8 mouse cellular contexts compared by ENCODE assay signal in the genomic region with DNA sequence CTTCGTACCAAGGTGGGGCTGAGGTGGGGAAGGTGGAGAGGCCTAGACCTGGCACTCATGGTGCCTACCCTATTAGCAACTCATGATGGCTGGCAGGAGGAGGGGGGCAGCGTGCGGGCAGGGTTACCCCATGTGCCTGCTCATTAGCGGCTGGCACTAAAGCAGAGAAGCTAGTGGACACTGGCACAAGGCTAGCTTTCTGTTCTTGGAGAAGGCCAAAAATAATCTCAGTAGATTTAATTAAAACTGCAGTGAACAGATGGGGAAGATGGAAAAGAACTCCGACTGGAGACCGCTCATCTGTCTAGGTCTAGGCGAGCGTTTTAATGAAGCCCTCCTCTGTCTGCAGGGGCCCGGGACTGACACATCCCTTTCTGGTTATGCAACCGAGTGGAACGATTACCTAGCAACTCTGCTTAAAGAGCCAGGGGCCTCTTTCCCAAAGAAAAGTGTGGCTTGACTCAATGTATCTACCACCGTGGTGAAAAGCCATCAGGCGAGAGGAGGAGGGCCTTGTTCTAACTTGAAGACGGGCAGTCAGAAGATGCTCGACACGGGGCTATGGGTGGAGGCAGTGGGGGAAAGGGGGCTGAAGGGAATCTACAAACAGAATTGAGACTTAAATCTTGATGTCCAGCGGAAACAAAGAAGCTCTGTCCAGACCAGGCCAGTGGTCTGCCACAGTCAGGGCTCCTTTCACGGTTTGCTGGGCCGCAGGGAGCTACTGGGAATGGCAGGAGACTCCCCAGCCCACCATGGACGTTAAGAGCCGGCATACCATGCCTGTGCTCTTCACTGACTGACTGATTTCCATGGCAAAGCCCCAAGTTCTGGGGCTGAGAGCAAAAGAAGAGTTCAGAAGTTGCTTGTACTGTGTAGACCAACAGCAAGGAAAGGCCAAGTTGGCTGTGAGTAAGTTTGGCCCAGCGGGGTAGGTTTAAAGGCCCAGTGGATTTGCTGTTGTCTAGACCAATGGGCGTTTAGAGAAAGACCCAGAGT.
DNase-seq lines count a peak whose midpoint lies in the region; ATAC-seq lines count a peak whose summit lies in the region.

No protein-coding gene starts in this region.

- H3K4me1 ChIP-seq in brown adipose tissue, adult 24 weeks (ENCODE audit: control insufficient read depth, insufficient read depth, insufficient read length, low read length): peaks cover 17% of the 10 kb centered on the region
- H3K4me1 ChIP-seq in embryonic facial prominence, embryonic 11.5 days (ENCODE audit: control insufficient read depth, insufficient read depth, low read length): peaks cover 4% of the 10 kb centered on the region
- H3K4me1 ChIP-seq in heart, embryonic 16.5 days (ENCODE audit: control insufficient read depth, insufficient read depth, low read length): peaks cover 21% of the 10 kb centered on the region
- H3K4me1 ChIP-seq in midbrain, embryonic 11.5 days (ENCODE audit: control insufficient read depth, insufficient read depth, low read length): peaks cover 62% of the 10 kb centered on the region

- H3K4me2 ChIP-seq in embryonic facial prominence, embryonic 11.5 days (ENCODE audit: low read depth, low read length): no peak overlapping the region
- no peak overlapping the region for H3K4me2 ChIP-seq in heart, embryonic 16.5 days (ENCODE audit: low read depth, low read length)
- H3K4me2 ChIP-seq in midbrain, embryonic 11.5 days: peak overlapping the region; percentile 8; the same call in 1 of the 2 replicates

- H3K9ac ChIP-seq in embryonic facial prominence, embryonic 11.5 days (replicated peaks; ENCODE audit: low read length): no peak overlapping the region
- no peak overlapping the region for H3K9ac ChIP-seq in heart, embryonic 16.5 days (ENCODE audit: low read length)
- no peak overlapping the region for H3K9ac ChIP-seq in midbrain, embryonic 11.5 days (ENCODE audit: low read length)

- H3K4me3 ChIP-seq in brown adipose tissue, adult 24 weeks (ENCODE audit: insufficient read depth, low read depth, low read length): no peak overlapping the region
- no peak overlapping the region for H3K4me3 ChIP-seq in embryonic facial prominence, embryonic 11.5 days (ENCODE audit: low read depth, low read length)
- H3K4me3 ChIP-seq in heart, embryonic 16.5 days (ENCODE audit: low read length): no peak overlapping the region
- H3K4me3 ChIP-seq in midbrain, embryonic 11.5 days (ENCODE audit: low read depth, low read length): no peak overlapping the region

- peak overlapping the region; percentile 72 for H3K27ac ChIP-seq in brown adipose tissue, adult 24 weeks (replicated peaks; ENCODE audit: low read depth, low read length)
- H3K27ac ChIP-seq in embryonic facial prominence, embryonic 11.5 days (replicated peaks; ENCODE audit: low read depth, low read length): 0 out of 2 replicates have a peak overlapping the region, but pooled peaks have one; percentile 13
- peak overlapping the region; percentile 25; the same call in 1 of the 2 replicates for H3K27ac ChIP-seq in heart, embryonic 16.5 days (ENCODE audit: low read length)
- H3K27ac ChIP-seq in midbrain, embryonic 11.5 days (ENCODE audit: low read depth, low read length): no peak overlapping the region; the same call in 1 of the 2 replicates

- 34% methylated on average over 23 of the region's 23 CpGs for WGBS in embryonic facial prominence, embryonic 11.5 days
- 68% methylated on average over 23 of the region's 23 CpGs for WGBS in heart, embryonic 16.5 days
- WGBS in midbrain, embryonic 11.5 days: 24% methylated on average over 23 of the region's 23 CpGs

- H3K27me3 ChIP-seq in embryonic facial prominence, embryonic 11.5 days (ENCODE audit: control insufficient read depth, insufficient read depth, low read length): no peaks in the 10 kb centered on the region
- no peaks in the 10 kb centered on the region for H3K27me3 ChIP-seq in heart, embryonic 16.5 days (ENCODE audit: control insufficient read depth, insufficient read depth, low read length)
- peaks cover 58% of the 10 kb centered on the region for H3K27me3 ChIP-seq in midbrain, embryonic 11.5 days (ENCODE audit: control insufficient read depth, insufficient read depth, low read length)

- DNase-seq in embryonic facial prominence, embryonic 11.5 days (ENCODE audit: low spot score): peak; percentile 59
- DNase-seq in layer of hippocampus, adult 11-12 months (ENCODE audit: low spot score): peak; percentile 59
- peak; percentile 93 for DNase-seq in midbrain, embryonic 11.5 days (ENCODE audit: low spot score, missing footprints)
- no peak for DNase-seq in lung, postnatal 36 days
- DNase-seq in T-cell, adult 2 months (ENCODE audit: low spot score): no peak

- H3K9me3 ChIP-seq in embryonic facial prominence, embryonic 11.5 days (replicated peaks; ENCODE audit: control insufficient read depth, low read length): no peaks in the 10 kb centered on the region
- H3K9me3 ChIP-seq in heart, embryonic 16.5 days (replicated peaks; ENCODE audit: control insufficient read depth, low read length): no peaks in the 10 kb centered on the region
- no peaks in the 10 kb centered on the region for H3K9me3 ChIP-seq in midbrain, embryonic 11.5 days (ENCODE audit: control insufficient read depth, low read length)

- ATAC-seq in embryonic facial prominence, embryonic 11.5 days (replicated peaks; ENCODE audit: insufficient number of reproducible peaks, low FRiP score, low TSS enrichment, low read depth): 0 out of 2 replicates have a peak, but pooled peaks have one; percentile 51
- no peak for ATAC-seq in heart, embryonic 16.5 days (replicated peaks; ENCODE audit: extremely low read depth, insufficient read depth, low FRiP score)
- peak; percentile 70 for ATAC-seq in midbrain, embryonic 11.5 days (ENCODE audit: low FRiP score)
- no peak for ATAC-seq in erythroid progenitor cell, adult 5-6 weeks (replicated peaks; ENCODE audit: low FRiP score, poor library complexity, severe bottlenecking)

- no peaks in the 10 kb centered on the region for H3K36me3 ChIP-seq in embryonic facial prominence, embryonic 11.5 days (replicated peaks; ENCODE audit: control insufficient read depth, insufficient read depth, low read depth, low read length)
- H3K36me3 ChIP-seq in heart, embryonic 16.5 days (ENCODE audit: control insufficient read depth, insufficient read depth): no peaks in the 10 kb centered on the region
- H3K36me3 ChIP-seq in midbrain, embryonic 11.5 days (ENCODE audit: control insufficient read depth, insufficient read depth, low read length): no peaks in the 10 kb centered on the region

Comparison
In these comparisons a context has a peak if more than half of its experiments do, and no peak if none do; other contexts are left out.
1. ATAC-seq: peak in embryonic facial prominence, embryonic 11.5 days (single experiment) and midbrain, embryonic 11.5 days (single experiment); none in heart, embryonic 16.5 days (single experiment) and erythroid progenitor cell, adult 5-6 weeks (single experiment).
2. DNase-seq: peak in embryonic facial prominence, embryonic 11.5 days (single experiment), layer of hippocampus, adult 11-12 months (single experiment) and midbrain, embryonic 11.5 days (single experiment); none in lung, postnatal 36 days (single experiment) and T-cell, adult 2 months (single experiment).